ENCODE assay signal across 23 mouse cellular contexts in the genomic region with DNA sequence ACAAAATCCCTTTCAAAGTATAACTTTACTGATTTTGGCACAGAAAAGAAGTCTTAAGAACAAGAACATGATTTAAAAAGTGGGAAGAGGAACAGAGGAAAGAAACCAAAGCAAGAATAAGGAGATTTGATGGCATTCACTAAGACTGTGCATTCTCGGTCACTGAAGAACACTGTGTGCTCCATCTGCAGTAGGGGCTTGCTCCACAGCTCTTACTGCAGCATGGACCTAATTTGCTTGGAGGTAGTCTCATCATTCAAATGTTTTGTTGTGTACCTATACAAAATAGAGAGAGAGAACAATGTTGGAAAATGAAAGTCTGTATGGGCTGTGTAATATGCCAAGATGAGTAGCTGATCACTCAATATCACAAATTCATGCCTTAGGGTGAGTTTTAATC. TPM values are rescaled to one million over a fixed set of nuclear protein-coding genes. Genes with fewer than 3 reads are reported as not detected.
A peak's percentile ranks its signal among the peaks of the same experiment; 100 is the strongest.
DNase-seq lines count a peak whose midpoint lies in the region; ATAC-seq and TF ChIP-seq lines count a peak whose summit lies in the region.
"Had no signal": no experiment of that assay in that cellular context is flagged by ENCODE, and none has a peak within 500 bp of the region (broad histone marks: within the 10 kb centered on the region; RNA-seq: fewer than 3 reads in every experiment).

No protein-coding gene starts in this region.

- ATAC-seq in lung, embryonic 14.5 days (ENCODE audit: insufficient read depth), result no peak
- peak; percentile 53; the same call in 1 of the 2 replicates for ATAC-seq in lung, embryonic 16.5 days (ENCODE audit: low read depth)
- no peak for ATAC-seq in midbrain, embryonic 11.5 days (ENCODE audit: low FRiP score)
- ATAC-seq in midbrain, embryonic 14.5 days (ENCODE audit: low FRiP score, low TSS enrichment), result no peak
- ATAC-seq: activated CD4-positive, CD25-positive, alpha-beta regulatory T cell, adult 4 months; CD4-positive, CD25-positive, alpha-beta regulatory T cell, adult 4 months; Patski had no signal

- H3K4me3 ChIP-seq in lung, embryonic 14.5 days (ENCODE audit: low read depth, low read length), result no peak overlapping the region
- H3K4me3 ChIP-seq in lung, embryonic 16.5 days (ENCODE audit: low read length), result no peak overlapping the region
- no peak overlapping the region for H3K4me3 ChIP-seq in midbrain, embryonic 11.5 days (ENCODE audit: low read depth, low read length)
- H3K4me3 ChIP-seq in midbrain, embryonic 14.5 days (replicated peaks; ENCODE audit: low read depth, low read length), result no peak overlapping the region

- no peak overlapping the region for H3K27ac ChIP-seq in lung, embryonic 14.5 days (ENCODE audit: low read depth)
- H3K27ac ChIP-seq in lung, embryonic 16.5 days (ENCODE audit: low read length), result peak overlapping the region; percentile 57
- no peak overlapping the region for H3K27ac ChIP-seq in midbrain, embryonic 11.5 days (ENCODE audit: low read depth, low read length)
- H3K27ac ChIP-seq in midbrain, embryonic 14.5 days (replicated peaks; ENCODE audit: low read depth, low read length), result no peak overlapping the region

- H3K9me3 ChIP-seq in lung, embryonic 14.5 days (ENCODE audit: low read depth, low read length), result no peaks in the 10 kb centered on the region
- H3K9me3 ChIP-seq in lung, embryonic 16.5 days (ENCODE audit: control insufficient read depth, low read length), result no peaks in the 10 kb centered on the region
- no peaks in the 10 kb centered on the region for H3K9me3 ChIP-seq in midbrain, embryonic 11.5 days (ENCODE audit: control insufficient read depth, low read length)
- no peaks in the 10 kb centered on the region for H3K9me3 ChIP-seq in midbrain, embryonic 14.5 days (ENCODE audit: control insufficient read depth, low read length)
- H3K9me3 ChIP-seq: G1E had no signal

- 68% methylated on average over 1 of the region's 1 CpGs for WGBS in lung, embryonic 14.5 days
- 62% methylated on average over 1 of the region's 1 CpGs for WGBS in lung, embryonic 16.5 days
- 91% methylated on average over 1 of the region's 1 CpGs for WGBS in midbrain, embryonic 11.5 days
- WGBS in midbrain, embryonic 14.5 days, result 96% methylated on average over 1 of the region's 1 CpGs

- no peak overlapping the region for H3K4me2 ChIP-seq in lung, embryonic 14.5 days
- H3K4me2 ChIP-seq in lung, embryonic 16.5 days (ENCODE audit: low read depth, low read length), result no peak overlapping the region
- H3K4me2 ChIP-seq in midbrain, embryonic 11.5 days, result no peak overlapping the region
- H3K4me2 ChIP-seq in midbrain, embryonic 14.5 days (ENCODE audit: low read length), result no peak overlapping the region

- TF ChIP-seq CTCF in lung, embryonic 14.5 days (IDR thresholded peaks at IDR 0.05; ENCODE audit: low read depth), result no peak

- peak; percentile 15 for DNase-seq in lung, embryonic 14.5 days
- no peak for DNase-seq in lung, postnatal 36 days
- no peak for DNase-seq in lung, postnatal 4 days
- DNase-seq in midbrain, embryonic 11.5 days (ENCODE audit: low spot score, missing footprints), result peak; percentile 64
- DNase-seq in midbrain, embryonic 14.5 days, result no peak
- DNase-seq: adrenal gland, adult 2 months; adrenal gland, adult 8-10 months; adrenal gland, postnatal 10 days; adrenal gland, postnatal 14 days; adrenal gland, postnatal 25 days; adrenal gland, postnatal 36 days; B cell, adult 2 months; cerebellum, adult 11 months; cerebellum, adult 11-12 months; cerebellum, adult 18-20 months had no signal

- no peak overlapping the region for H3K9ac ChIP-seq in lung, embryonic 14.5 days
- H3K9ac ChIP-seq in lung, embryonic 16.5 days (ENCODE audit: low read length), result no peak overlapping the region
- H3K9ac ChIP-seq in midbrain, embryonic 11.5 days (ENCODE audit: low read length), result no peak overlapping the region
- H3K9ac ChIP-seq in midbrain, embryonic 14.5 days (replicated peaks; ENCODE audit: low read length), result no peak overlapping the region

- H3K4me1 ChIP-seq in lung, embryonic 14.5 days (ENCODE audit: insufficient read depth), result no peaks in the 10 kb centered on the region
- H3K4me1 ChIP-seq in lung, embryonic 16.5 days (replicated peaks; ENCODE audit: control insufficient read depth, insufficient read depth, low read length), result no peaks in the 10 kb centered on the region
- H3K4me1 ChIP-seq in midbrain, embryonic 11.5 days (ENCODE audit: control insufficient read depth, insufficient read depth, low read length), result no peaks in the 10 kb centered on the region
- no peaks in the 10 kb centered on the region for H3K4me1 ChIP-seq in midbrain, embryonic 14.5 days (ENCODE audit: control insufficient read depth, insufficient read depth, low read length)

- no peaks in the 10 kb centered on the region for H3K27me3 ChIP-seq in lung, embryonic 14.5 days (ENCODE audit: insufficient read depth, low read length)
- no peaks in the 10 kb centered on the region for H3K27me3 ChIP-seq in lung, embryonic 16.5 days (ENCODE audit: control insufficient read depth, insufficient read depth, low read depth, low read length)
- no peaks in the 10 kb centered on the region for H3K27me3 ChIP-seq in midbrain, embryonic 11.5 days (ENCODE audit: control insufficient read depth, insufficient read depth, low read length)
- H3K27me3 ChIP-seq in midbrain, embryonic 14.5 days (ENCODE audit: control insufficient read depth, insufficient read depth, low read length), result no peaks in the 10 kb centered on the region
- H3K27me3 ChIP-seq: CH12.LX, Patski had no signal

- peaks cover 35% of the 10 kb centered on the region for H3K36me3 ChIP-seq in lung, embryonic 14.5 days (ENCODE audit: insufficient read depth)
- 0 out of 2 replicates have a peak, but pooled peaks cover 3% of the 10 kb centered on the region for H3K36me3 ChIP-seq in lung, embryonic 16.5 days (ENCODE audit: control insufficient read depth, insufficient read depth, low read length)
- peaks cover 2% of the 10 kb centered on the region for H3K36me3 ChIP-seq in midbrain, embryonic 11.5 days (ENCODE audit: control insufficient read depth, insufficient read depth, low read length)
- peaks cover 45% of the 10 kb centered on the region for H3K36me3 ChIP-seq in midbrain, embryonic 14.5 days (ENCODE audit: control insufficient read depth, insufficient read depth, low read length)

RNA-seq across cellular contexts. Expression of a gene that starts 19.3 kb away (rescaled TPM):
- polyA plus RNA-seq in lung, embryonic 14.5 days (2014; fragmentation: Nextera tagmentation; extraction: Ambion mirVana), result 0.12 TPM in 1 of 2 replicates, not detected in the other
- not detected in 2 replicates for polyA plus RNA-seq in lung, embryonic 16.5 days (2015; fragmentation: Nextera tagmentation; extraction: Ambion mirVana)
- polyA plus RNA-seq in midbrain, embryonic 11.5 days (2014; fragmentation: Nextera tagmentation; extraction: Ambion mirVana), result not detected in 2 replicates
- not detected in 2 replicates for polyA plus RNA-seq in midbrain, embryonic 14.5 days (2014; fragmentation: Nextera tagmentation; extraction: Ambion mirVana)
- polyA plus RNA-seq: adrenal gland, adult 2 months; brain, embryonic 14.5 days; CD4-positive, CD25-positive, alpha-beta regulatory T cell, adult 4 months; G1E had no signal

RNA-seq across cellular contexts. Expression of a gene that starts 53.0 kb away (rescaled TPM):
- not detected in 2 replicates for polyA plus RNA-seq in lung, embryonic 14.5 days (2014; fragmentation: Nextera tagmentation; extraction: Ambion mirVana)
- polyA plus RNA-seq in lung, embryonic 16.5 days (2015; fragmentation: Nextera tagmentation; extraction: Ambion mirVana), result 0.06 and 0.10 TPM in 2 replicates
- polyA plus RNA-seq in midbrain, embryonic 11.5 days (2014; fragmentation: Nextera tagmentation; extraction: Ambion mirVana), result not detected in 2 replicates
- polyA plus RNA-seq in midbrain, embryonic 14.5 days (2014; fragmentation: Nextera tagmentation; extraction: Ambion mirVana), result not detected in 2 replicates
- polyA plus RNA-seq: activated CD4-positive, CD25-positive, alpha-beta regulatory T cell, adult 4 months; adrenal gland, adult 2 months; brain, embryonic 14.5 days; C2C12; G1E had no signal

Comparison
In these comparisons a context has a peak if more than half of its experiments do, and no peak if none do; other contexts are left out.
1. DNase-seq: peak in lung, embryonic 14.5 days (single experiment) and midbrain, embryonic 11.5 days (single experiment); none in lung, postnatal 36 days (single experiment), lung, postnatal 4 days (0 of 2) and midbrain, embryonic 14.5 days (single experiment).